Mouse (Mus musculus) left cerebral cortex, adult 8-10 months (tissue): ENCODE results near the gene Spred2. TPM values are rescaled to one million over a fixed set of nuclear protein-coding genes. Genes with fewer than 3 reads are reported as not detected.

Source experiments
- DNase-seq, 2 experiments: peaks; one replicate each; pipeline ENCODE4 v3.0.0; 2022; ENCODE audit warnings: low spot score in 2 of 2
- total RNA-seq, 4 experiments: library from RNA; stranded (reverse); gene quantifications; 2 replicates each; pipeline ENCODE4 v1.2.4; 2022

Spred2 gene
- total RNA-seq, 4 experiments from 2014 or later = 66.8 to 82.4 (median 72.3) TPM

DNA sequence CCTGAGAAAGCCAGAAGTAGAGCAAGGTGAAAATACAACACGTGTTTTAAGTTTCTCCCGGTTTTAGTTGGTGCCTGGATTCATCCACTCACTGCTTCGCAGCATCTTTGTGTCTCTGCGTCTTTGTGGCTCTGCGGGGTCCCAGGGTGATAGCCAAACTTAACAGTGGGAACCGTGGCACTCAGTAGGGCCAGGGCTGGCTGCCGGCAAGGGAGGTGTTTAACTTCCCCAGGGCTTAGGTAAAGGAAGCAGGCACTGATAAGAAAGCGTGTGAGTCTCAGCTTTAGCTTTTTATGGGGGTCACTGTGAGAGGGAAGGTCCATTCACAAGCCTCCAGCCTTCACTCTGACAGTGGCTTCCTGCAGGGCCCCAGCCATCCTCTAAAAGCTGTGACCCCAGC, 28.8 kb downstream of the Spred2 start:
- no peak for DNase-seq

DNA sequence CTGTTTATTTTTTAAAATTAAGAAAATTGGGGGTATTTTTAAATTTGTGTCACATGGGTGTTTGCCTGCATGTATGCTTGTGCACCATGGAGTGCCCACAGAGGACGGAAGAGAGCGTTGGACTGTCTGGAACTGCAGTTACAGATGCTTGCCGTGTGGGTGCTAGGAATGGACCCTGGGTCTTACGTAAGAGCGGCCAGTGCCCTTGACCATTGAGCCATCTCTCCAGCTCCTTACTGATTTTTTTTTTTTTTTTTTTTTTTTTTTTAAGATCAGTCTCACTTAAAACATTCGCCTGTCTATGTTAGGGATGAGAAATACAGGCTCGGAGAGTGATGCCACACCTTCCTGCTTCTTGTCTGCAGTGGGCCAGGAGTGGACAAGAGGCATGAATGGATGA, 29.7 kb downstream of the Spred2 start:
- no peak for DNase-seq

DNA sequence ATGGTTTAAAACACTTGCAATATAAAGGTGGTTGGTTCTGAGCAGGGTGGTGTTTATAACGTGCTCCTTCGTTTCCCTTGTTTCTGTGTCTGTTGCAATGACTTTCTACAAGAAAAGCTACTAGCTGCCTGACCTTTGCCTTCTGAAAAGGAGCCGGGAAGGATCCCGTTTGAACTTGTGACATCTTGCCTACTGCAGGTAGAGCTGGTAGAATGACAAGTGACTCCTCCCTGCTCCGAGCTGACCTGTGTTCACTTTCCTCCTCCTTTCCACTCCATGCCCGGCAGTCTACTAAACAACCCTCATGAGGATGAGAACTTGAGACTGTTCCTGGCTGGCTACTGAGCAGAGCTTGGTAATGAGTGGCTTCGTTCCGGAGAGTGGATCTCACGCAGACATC, 30.9 kb downstream of the Spred2 start:
- DNase-seq = no peak

DNA sequence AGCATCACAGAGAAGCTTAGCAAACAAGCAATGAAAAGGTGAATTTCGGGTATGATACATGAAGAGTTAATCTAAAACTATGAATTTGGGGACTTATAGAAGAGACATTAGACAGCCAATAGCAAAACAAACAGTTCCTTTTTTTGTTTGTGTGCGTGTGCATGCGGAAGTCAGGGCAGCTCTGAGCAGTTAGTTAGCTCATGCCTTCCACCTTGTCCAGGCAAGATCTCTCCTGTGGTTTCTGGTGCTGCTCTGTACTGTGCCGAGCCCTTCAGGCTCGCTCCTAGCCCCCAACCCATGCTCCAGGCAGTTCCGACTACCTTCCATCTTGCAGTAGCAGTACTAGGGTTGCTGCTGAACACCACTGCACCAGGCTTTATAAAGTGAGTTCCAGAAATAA, 31.5 kb downstream of the Spred2 start:
- no peak for DNase-seq

DNA sequence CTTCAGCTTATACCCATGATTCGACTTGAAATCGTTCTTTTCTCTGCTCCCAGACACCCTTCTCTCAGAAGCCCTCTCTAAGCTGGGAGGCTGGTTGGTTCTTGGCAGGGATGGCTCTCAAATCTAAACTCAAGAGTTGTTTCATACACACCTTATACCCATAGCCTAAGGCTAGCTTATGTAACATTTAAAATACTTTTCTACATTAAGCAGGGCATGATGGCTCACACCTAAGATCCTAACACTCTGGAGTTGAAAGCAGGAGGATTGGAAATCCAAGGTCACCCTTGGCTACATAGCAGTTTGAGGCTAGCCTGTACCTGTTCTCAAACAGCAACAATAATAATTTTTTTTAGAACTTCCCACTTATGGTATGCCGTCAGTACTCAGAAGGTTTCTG, 34.8 kb downstream of the Spred2 start:
- no peak for DNase-seq

DNA sequence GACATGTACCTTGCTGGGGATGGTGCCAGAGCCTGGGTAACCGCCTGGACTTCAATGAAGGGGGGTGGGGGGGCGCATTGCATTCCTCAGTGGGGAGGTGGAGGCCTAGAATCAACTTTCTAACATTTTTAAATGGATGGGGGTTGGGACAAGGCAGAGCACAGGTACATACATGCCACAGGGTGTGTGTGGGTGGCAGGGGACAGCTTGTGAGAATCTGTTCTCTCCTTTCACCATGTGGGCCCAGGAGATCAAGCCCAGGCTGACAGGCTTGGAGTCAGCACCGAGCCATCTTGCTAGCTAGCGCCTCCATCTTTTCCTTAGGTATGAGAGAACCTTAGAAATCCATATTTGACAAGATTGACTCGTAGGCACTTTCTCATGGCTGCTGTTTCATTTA, 35.7 kb downstream of the Spred2 start:
- DNase-seq = no peak

DNA sequence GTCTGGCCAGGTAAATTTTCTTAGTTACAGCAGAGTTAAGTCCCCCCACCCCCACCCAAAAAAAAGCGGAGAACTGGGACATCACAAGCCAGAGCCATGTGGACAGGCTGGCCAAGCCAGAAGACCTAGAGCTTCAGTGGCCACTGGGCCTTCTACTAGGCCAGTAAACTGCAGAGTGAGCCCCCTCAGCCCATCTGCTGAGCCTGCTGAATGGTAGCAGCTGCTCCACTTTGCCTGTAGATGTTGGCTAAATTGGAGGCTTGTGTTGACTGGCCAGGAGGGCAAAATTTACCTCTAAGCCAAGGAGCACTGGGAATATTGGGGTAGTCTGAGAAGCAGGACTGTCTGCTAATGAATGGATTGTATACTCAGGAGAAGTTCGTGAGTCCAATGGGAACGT, 36.4 kb downstream of the Spred2 start:
- DNase-seq = no peak

DNA sequence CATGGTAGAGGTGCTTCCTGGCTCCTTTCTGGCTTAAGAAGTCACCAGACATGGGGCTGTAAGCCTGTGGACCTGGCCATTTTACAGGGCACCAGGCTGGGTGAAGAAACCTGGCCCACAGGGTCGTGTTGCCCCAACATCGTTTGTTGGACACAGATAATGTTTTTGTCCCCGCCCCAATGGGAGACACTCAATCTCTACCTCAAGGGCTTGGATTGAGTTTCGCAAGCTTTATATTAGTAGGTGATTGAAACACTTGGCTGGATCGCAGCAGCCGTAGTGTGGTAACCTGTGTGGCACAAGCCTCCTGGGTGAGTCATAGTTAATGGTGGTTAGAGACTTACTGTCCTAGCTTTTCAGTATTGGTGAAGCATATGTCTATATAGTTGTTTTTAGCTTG, 36.9 kb downstream of the Spred2 start:
- DNase-seq = no peak

DNA sequence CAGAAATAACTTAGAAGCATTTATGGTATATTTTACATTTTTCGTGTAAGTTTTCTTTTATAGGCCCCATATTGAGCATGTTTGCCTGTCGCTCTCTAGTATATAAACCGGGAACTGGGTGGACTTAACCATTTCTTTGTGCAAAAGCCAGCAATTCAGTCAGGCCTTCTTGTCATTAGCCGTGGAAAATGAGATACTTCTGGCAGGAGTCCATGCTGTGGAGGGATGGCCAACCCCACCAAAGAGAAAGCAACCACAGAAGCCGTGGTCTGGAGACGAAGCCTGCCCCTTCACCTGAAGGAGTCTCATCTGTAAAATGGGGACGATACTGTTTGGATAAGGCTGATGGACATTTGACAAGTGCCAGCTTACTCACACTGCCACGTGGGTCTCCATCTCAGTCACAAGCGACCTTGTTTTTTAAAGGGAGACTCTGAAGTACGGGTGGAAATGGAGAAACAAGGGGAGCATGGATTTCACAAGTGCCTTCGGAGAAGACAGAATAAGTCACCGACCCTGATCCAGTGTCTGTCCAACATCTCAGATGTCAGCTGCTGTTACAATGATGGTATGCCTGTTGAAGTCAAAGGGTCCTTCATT, 37.7 kb downstream of the Spred2 start:
- no peak for DNase-seq

DNA sequence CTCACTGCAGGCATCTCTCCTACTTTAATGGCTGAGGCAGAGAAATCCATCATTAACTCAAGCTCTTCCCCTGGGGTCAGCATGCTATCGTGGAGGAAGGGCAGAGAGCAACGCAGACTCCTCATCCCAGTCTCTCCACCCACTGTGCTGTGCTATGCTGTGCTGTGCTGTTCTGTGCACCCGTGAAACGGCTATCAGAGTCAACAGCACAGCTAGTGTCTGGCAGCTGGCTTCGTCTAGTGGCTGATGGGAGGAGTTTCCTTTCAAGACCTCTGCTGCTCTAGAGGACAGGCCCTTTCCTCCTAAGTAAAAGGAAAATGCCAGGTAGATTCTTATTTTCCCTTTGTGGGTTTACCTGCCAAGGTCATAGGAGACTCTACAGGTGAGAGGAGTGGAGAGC, 38.6 kb downstream of the Spred2 start:
- no peak for DNase-seq

DNA sequence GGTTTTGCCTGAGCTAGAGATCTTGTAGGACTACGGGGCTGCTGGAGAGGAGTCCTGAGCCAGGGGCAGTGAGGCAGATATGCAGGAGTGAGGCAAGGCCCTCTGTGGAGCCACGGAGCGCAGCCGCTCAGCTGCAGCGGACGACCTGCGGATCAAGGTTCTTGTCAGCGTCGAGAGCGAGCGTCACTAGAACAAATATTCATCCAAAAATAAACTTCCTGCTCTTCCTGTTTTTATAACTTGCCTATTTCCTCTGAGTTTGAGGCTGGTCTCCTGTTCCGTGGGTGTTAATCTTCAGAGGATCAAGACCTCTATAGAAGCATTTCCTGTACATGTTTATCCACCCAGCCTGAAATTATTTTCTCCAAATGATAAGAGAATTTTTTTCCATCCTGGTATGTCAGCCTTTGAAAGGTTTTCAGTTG, 39.6 kb downstream of the Spred2 start:
- DNase-seq = no peak

DNA sequence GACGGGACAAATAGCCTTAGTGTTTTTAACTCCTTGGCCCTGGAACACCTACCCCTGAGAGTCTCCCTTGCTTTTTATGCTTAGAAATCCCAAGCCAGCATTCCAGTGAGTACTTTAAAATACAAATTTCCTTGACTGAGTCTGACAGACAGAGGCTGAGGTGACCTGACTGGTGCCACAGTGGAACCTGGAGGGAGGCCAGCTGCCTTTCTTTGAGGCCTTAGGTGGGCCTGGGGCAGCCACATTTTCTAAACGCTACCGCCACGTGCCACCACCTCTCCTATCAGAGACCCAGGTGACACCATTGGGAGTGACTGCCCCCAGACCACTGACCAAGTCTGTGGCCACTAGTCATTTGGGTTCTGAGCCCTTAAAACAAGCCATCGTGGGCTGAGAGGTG, 40.2 kb downstream of the Spred2 start:
- no peak for DNase-seq

DNA sequence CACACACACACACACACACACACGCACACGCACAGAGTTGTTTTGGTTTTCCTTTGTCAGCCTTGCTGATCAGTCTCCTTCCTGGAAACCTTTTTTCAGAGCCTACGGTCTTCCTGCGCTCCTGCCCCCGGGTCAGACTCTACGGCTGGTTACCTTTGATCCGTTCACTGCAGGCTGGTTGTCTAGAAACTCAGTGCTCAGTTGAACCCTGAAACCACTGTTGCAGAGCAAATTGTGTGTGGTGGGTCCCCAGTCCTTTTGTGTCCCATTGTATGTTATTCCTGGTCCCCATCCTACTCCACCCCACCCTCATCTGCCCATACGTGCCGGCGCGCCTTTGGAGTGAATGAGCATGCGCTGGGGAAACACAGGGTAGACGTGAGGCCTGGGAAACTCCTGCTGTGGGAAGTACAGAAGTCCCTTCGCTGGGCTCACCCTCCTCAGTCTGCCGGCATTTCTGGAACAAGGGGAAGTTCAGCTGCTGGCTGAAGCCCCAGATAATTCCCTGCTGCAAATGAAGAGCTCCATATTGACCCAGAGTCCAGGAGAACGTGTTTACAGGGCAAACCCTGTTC, 40.9 kb downstream of the Spred2 start:
- DNase-seq = no peak

DNA sequence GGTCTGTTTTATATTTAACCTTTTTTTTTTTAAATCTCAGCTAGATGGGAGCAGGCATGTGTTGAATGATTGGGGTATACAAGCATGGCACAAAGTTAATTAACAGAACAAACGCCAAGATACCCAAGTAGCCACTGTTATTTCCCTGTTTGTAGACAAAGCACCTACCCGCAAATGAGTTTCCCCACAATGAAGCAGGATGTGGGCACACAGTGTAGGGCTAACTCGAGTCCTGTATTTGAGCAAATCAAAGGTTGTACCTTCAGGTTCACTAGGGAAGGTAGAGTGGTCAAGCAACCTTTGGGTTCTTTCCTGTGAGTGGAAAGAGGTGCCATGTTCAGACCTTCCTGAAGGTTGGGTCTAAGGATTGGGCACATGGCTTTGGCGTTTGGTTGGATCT, 41.5 kb downstream of the Spred2 start:
- no peak for DNase-seq

DNA sequence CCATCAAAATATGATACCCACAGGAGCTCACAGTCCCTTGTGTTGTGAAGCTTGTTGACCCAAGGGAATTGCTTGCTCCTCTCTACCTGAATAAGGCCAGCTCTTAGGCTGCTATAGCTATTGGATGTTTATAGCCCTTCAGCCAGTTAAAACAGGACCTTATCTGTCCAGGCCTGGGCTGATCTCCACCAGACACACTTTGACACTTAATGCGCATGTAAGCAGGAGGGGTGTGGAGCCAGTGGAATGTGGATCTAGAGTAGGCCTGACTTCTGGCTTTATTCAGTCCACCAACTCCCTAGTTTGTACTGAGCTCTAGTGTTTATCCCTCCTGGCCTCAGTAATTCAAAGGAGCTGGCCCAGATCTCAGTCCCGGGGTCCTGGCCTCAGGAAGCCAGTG, 42.1 kb downstream of the Spred2 start:
- no peak for DNase-seq

DNA sequence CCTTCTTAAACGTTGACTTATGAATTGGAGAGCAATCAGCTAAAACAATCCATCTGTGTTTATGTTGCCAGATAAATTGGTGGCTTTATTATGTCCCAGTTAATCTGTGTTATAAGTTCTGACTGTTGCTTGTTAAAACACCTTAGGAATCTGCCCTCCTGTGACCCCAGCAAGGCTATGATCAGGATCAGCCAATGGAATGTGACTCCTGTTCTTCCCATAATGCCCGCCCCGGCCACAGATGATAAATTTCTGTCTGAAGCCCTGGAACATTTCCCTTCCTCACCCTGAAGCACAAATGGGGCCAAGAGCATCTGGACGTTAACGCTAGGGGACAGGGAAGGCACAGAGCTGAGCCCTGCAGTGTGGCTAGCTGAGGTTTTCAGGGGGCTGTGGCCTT, 45.4 kb downstream of the Spred2 start:
- no peak for DNase-seq

DNA sequence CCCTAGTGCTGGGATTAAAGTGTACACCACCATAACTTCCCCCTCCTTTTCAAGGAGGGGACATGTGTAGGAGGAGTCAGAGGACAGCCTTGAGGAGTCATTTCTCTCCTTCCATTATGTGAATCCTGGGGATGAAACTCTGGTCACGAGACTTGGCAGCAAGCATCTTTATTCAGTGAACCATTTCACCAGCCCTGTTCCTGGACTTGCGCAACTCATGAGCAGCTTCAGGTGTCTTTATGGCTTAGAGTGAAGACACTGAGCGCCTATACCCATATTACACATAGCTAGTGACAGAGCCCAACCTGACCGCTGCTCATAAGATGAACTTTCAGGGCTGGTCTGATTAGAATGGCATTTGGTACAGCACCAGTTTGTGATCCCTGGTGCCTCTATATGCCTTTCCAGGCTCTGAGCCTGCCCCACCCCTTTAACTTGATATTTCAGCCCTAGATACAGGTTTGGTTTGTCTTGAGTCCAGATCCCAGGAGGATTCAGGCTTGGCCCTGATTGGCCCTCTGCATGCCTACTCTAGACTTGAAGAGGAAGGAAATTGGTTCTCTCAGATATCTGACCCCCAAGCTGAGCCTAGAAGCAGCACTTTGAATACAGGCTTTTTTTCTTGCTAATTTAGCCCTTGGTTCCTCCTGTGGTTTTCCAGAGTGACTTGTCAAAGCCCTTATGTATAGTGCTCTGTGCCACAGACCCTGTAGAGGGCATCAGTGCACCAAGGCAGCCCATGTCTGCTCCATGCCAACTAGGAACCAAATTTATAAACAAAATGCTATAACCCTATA, 48.0 kb downstream of the Spred2 start:
- DNase-seq = no peak

DNA sequence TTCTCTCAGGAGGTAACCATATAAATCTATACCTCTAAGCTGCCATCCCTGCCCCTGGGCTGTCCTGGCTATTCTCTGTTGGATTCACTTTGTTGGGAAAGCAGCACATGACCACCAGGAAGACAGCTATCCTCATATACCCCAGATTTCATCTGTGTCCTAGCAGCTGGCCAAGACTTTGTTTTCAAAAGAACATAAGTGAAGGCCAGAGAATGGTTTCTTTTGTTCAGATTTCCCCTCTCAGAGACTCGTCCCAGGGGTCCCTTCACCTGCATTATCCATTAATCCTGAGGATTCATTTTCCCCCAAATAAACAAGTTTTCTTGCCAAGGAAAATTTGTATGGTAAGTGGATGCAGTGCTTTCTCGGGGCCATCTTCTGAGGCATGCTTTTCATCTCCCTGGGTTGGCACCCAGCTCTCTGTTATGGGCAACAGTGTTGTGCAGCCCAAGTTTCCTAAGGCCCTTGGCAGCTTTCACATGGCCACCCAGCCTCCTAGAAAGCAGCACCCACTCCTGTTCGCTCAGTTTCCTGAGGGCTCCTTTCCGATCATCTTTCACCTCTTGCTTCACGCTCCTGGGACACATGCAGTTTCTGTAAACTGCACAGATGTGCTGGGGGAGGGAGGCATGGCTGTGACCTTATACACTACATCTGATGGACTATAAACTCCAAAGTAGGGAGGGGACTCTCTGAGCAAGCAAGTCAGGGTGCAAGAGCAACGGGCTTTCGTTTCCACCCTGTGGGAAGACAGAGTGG, 49.0 kb downstream of the Spred2 start:
- no peak for DNase-seq

DNA sequence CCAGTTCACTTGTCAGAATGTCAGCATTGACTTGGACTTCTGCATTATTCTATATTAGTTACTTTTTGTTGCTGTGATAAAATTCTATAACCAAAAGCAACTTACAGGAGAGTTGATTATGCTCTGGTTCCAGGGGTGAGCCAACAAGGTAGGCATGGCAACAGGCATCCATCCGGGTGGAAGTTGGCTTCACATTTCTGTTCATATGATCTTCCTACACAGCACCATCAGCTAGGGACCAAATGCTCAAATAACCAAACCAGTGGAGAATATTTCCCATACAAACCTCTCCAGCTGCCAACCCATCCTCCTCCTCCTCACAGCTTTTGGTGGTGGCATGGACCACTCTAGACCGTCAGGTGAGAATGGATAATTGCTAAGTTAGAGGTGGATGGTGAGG, 51.9 kb downstream of the Spred2 start:
- DNase-seq = no peak

DNA sequence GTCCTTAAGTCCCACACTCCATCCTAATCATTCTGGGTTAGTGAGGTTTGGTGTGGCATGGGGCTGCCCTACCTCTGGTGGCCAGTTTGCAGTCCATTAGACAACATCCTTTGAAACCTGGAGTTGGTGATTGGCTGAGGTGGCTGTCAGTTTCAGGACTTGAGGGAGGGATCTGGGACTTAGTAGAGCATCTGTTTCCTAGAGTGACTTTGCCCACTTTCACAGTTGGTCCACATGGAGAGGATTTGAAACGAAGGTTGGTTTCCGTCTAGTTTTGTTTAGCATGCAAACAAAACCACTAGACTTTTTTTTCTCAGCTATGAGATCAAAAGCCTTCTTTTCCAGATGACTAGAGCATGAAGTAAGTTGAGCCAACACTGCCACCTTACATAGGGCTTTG, 53.5 kb downstream of the Spred2 start:
- no peak for DNase-seq

DNA sequence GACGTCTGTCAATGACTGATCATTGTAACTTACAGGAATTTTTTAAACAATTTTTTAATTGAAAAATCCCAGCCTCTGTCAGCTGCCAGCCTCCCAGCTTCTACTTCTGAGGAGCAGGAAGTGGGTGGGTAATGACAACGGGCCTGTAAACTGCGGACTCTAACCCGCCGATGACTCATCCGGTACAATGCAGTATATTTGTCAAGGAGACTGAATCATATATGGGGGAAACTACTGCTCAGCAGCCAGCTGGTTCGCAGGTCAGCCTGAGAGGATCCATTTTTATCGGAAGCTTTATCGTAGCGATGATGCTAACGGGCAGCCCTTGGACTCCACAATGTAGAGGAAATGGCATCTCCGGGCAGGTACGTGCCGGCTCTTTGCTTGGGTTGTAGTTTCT, 55.2 kb downstream of the Spred2 start:
- peak in 1 of 2 experiments; percentile 74 for DNase-seq

DNA sequence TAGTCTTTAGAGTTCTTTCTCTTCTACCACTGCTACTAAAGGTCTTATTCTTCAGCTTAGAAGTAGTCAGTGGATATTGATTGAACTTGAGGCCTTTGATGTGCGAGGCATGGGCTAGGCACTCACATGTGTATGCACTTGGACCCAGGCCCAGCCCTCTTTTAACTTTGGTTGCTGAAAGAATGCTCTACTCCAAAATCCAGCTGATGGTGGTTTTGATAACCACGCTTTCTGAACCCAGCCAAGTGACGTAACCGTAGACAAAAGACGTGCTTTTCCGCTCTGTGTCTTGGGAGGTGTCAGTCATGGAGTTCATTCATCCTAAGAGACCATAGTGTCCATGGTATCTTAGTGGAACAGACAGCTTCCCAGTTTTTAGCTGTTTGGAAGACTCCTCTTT, 57.9 kb downstream of the Spred2 start:
- DNase-seq = no peak
